Mouse (Mus musculus): ENCODE measurements around the gene Txndc5. TPM values are rescaled to one million over a fixed set of nuclear protein-coding genes. Genes with fewer than 3 reads are reported as not detected.

Txndc5 gene
- 10 to 100 TPM; 49.2 to 60.4 TPM for total RNA-seq (2023)

DNA sequence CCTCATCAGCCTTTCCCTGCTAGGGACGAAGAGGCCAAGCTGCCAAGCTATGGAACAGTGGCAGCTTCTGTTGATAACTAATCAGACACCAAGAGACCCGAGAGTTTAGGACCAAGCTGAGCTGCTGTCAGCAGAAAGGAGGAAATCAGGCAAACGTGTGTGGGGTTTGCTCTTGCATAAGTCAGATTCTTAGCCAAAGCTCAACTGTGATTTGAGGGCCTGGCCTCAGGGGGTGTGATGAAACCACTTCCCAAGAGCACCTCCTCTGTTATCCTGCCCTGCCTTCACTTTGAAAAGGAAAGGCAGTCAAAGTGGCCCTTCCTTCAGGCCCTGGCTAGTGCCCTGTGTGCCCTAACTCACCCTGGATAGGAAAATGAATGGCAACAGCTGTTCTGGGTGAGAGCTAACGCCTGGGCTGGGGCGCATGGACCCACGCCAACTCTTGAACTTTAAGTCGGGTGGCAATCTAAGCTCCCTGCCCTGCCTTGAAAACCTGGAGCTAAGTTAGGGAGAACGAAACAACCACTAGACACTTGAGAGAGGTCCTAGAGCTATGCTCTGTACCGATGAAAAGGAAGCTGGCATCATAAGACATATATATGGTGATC is at the start of gene Txndc5:
Gene Txndc5, minus strand, starts transcription at position 138 of the 608 bp plus-strand sequence.

Other genes with a start within 250 kb of the Txndc5 start
- gene Bmp6, start 183.7 kb downstream of the Txndc5 start, total RNA-seq (2023): under 1 TPM; 0.18 to 0.31 TPM
- 1 to 10 TPM; 3.2 to 4.4 TPM for gene Bloc1s5, start 106.3 kb upstream of the Txndc5 start, total RNA-seq (2023)
- 1 to 10 TPM; 8.1 to 8.9 TPM for gene Eef1e1, start 130.2 kb upstream of the Txndc5 start, total RNA-seq (2023)